Mouse (Mus musculus) cortical plate, adult 2 months (tissue): ENCODE measurements around the gene Bach2.

ENCODE experiments used
- CTCF ChIP-seq: fragments of 200-500 bp; IDR thresholded peaks from 2 replicates; pipeline ENCODE4 v1.5.1; 2011; ENCODE audit warnings: mild to moderate bottlenecking, control low read depth, low read length; ENCODE audit not compliant: insufficient read depth; ENCODE audit errors: extremely low read depth
- POLR2A ChIP-seq: fragments of 200-500 bp; IDR thresholded peaks from 2 replicates; pipeline ENCODE4 v1.6.1; 2011; ENCODE audit warnings: mild to moderate bottlenecking, low read length, control low read depth; ENCODE audit not compliant: insufficient read depth; ENCODE audit errors: extremely low read depth

- TF ChIP-seq POLR2A (no peak), CTCF (no peak)
These were observed 268.4 kb downstream of the Bach2 start for GRCm38 (mm10) chr4:32507041-32507440.
